Mouse (Mus musculus): ENCODE results near the gene Kyat1. TPM values are rescaled to one million over a fixed set of nuclear protein-coding genes. Genes with fewer than 3 reads are reported as not detected.

Kyat1 gene
- 22.8 and 27.1 TPM in 2 replicates for polyA plus RNA-seq (2012; rRNA removed)

GRCm38 (mm10) chr2:30205629-30206357, at the start of gene Kyat1:
TSS of gene Kyat1 (minus strand) at chr2:30205847.

GRCm38 (mm10) chr2:30240267-30240666, 34.6 kb upstream of the Kyat1 start, which contains the start of gene Gm28035:
TSS of gene Gm28035 (plus strand) at chr2:30240567.

DNA sequence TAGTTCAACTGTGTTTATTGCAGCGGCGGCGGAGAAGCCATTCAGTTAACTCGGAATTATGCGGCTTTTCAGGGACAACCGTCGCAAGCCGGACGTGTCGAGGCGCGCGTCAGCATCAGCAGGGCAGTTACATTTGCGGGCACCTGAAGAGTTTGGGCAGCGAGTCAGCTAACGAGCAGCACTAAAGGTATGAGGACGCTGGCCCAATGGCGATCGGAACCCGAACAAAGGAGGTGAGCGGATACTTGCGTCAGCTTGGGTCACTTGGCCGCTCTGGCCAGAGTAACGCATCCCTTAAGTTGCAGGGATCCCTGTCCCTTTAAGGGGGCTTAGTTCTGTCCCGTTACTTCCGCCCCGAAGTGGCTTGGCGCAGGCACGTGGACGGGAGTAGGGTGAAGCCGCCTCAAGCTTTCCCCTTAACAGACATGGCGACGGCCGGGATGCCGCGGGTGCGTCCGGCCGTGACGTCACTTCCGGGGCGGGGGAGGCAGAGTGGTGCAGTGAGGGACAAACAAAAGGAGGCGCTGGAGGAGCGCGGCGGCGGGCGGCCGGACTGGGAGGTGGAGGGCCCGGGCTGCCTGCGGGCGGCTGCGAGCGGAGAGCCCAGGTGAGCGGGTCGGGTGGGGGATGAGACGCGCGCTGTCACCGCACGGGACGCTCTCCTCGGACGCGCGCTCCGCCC, 31.7 kb upstream of the Kyat1 start, which contains the start of gene Lrrc8a:
Gene Lrrc8a (plus strand): TSS at position 517 of the 682 bp plus-strand sequence.

DNA sequence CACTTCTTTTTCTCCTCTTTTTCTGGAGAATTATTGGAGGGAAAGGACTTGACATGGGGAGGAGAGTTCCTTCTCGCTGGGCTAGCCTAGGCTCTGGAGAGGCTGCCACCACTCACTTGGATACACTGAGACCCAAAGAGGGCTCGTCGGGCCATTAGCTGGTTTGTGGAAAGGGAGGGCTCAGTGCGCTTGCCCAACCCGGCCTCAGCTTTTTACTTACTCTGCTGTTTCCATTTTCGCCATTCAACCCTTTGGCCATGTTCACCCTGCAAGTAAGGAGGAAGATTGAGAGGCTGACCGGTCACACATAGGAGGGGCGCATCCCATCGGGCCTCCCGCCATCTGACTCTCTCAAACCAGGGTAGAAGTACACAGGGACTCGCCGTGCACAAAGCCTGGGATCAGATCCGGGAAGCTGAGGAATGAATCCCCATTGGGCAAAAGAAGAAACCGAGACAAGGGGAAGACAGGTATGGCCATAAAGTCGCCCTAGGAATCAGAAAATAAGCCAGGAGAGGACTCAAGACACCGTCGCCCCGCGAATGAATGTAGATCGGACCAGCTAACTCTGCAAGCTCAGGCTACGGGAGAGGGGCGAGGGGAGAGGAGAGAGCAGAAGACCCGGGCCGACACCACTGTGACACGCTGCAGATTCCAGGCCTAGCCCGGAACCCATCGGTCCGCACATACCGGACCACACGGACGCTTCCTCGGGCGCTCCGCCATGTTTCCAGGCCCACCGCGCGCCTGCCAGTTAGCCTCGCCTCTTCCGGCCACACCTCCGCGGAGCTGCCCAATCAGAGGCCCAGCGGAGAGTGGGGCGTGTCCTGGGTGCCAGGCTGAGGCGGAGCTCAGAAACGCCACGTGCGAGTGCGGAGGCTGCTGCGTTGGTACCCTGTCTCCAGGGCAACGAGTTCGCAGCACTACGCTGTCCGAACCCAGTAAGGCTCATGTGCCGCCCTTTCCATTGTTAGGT, 27.7 kb downstream of the Kyat1 start, which contains the start of gene Spout1:
Gene Spout1 (minus strand): TSS at position 760 of the 976 bp plus-strand sequence.

GRCm38 (mm10) chr2:30171371-30171996, 34.2 kb downstream of the Kyat1 start, which contains the start of gene Endog:
TSS of gene Endog (plus strand) at chr2:30171493.

Other genes with a start within 250 kb of the Kyat1 start
- gene Sptan1, start 240.3 kb downstream of the Kyat1 start, polyA plus RNA-seq (2012; rRNA removed): 256 and 300 TPM in 2 replicates
- 82.6 and 84.6 TPM in 2 replicates for gene Wdr34, start 157.0 kb downstream of the Kyat1 start, polyA plus RNA-seq (2012; rRNA removed)
- gene Set, start 148.5 kb downstream of the Kyat1 start, polyA plus RNA-seq (2012; rRNA removed): 94.7 and 122 TPM in 2 replicates
- gene Pkn3, start 128.2 kb downstream of the Kyat1 start, polyA plus RNA-seq (2012; rRNA removed): 12.3 and 17.6 TPM in 2 replicates
- gene Zdhhc12, start 112.2 kb downstream of the Kyat1 start, polyA plus RNA-seq (2012; rRNA removed): 122 and 132 TPM in 2 replicates
- gene Zer1, start 81.3 kb downstream of the Kyat1 start, polyA plus RNA-seq (2012; rRNA removed): 93.9 and 97.8 TPM in 2 replicates
- gene Tbc1d13, start 72.1 kb downstream of the Kyat1 start, polyA plus RNA-seq (2012; rRNA removed): 70.8 and 76.2 TPM in 2 replicates
- 153 and 202 TPM in 2 replicates for gene Endog, start 34.4 kb downstream of the Kyat1 start, polyA plus RNA-seq (2012; rRNA removed)
- gene Spout1, start 27.4 kb downstream of the Kyat1 start, polyA plus RNA-seq (2012; rRNA removed): 40.3 and 45.0 TPM in 2 replicates
- gene Lrrc8a, start 31.9 kb upstream of the Kyat1 start, polyA plus RNA-seq (2012; rRNA removed): 37.6 and 50.6 TPM in 2 replicates
- gene Gm28035, start 34.7 kb upstream of the Kyat1 start, polyA plus RNA-seq (2012; rRNA removed): 24.7 and 26.6 TPM in 2 replicates
- 14.2 and 19.9 TPM in 2 replicates for gene Phyhd1, start 60.4 kb upstream of the Kyat1 start, polyA plus RNA-seq (2012; rRNA removed)
- not detected in 2 replicates for gene Gm28038, start 75.2 kb upstream of the Kyat1 start, polyA plus RNA-seq (2012; rRNA removed)
- gene Dolk, start 80.5 kb upstream of the Kyat1 start, polyA plus RNA-seq (2012; rRNA removed): 34.5 and 37.5 TPM in 2 replicates
- gene Nup188, start 80.5 kb upstream of the Kyat1 start, polyA plus RNA-seq (2012; rRNA removed): 61.6 and 69.2 TPM in 2 replicates
- gene Sh3glb2, start 153.5 kb upstream of the Kyat1 start, polyA plus RNA-seq (2012; rRNA removed): 247 and 249 TPM in 2 replicates
- 44.2 and 46.2 TPM in 2 replicates for gene Miga2, start 158.4 kb upstream of the Kyat1 start, polyA plus RNA-seq (2012; rRNA removed)
- gene Dolpp1, start 186.4 kb upstream of the Kyat1 start, polyA plus RNA-seq (2012; rRNA removed): 63.2 and 66.5 TPM in 2 replicates
- gene Crat, start 210.0 kb upstream of the Kyat1 start, polyA plus RNA-seq (2012; rRNA removed): 71.6 and 99.4 TPM in 2 replicates
- gene Ptpa, start 210.2 kb upstream of the Kyat1 start, polyA plus RNA-seq (2012; rRNA removed): 168 and 185 TPM in 2 replicates